Mouse (Mus musculus): ENCODE measurements around the gene Vmn1r35. TPM values are rescaled to one million over a fixed set of nuclear protein-coding genes. Genes with fewer than 3 reads are reported as not detected.
"Not testable (repeated sequence)": the region's sequence is repeated elsewhere in the genome, so short reads cannot be mapped to it uniquely, and the experiment has no call there.

Vmn1r35 gene
- total RNA-seq (2022) = not detected

DNA sequence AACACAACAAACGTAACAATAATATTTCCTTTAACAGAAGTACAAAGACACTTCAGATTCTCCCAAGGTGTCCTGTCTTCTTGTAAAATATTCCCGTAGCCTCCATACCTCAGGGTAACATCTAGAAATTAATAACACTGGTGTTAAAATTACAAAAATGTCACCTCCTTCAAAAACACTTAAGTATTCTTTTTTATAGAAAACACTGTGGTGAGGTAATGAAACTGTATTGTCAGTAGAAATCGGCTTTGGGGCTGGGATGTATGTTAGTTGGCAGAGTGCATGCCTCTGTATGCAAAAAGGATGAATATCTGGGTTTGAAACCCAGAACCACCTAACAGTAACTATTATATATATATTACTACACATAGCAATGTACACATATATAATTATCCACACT lies at the start of gene Vmn1r35:
TSS of gene Vmn1r35 (minus strand) at position 101 of the 400 bp plus-strand sequence.
- no peak for DNase-seq (ENCODE audit: low spot score in 2 of 2)

GRCm38 (mm10) chr6:66729082-66729481 lies 43.4 kb upstream of the Vmn1r35 start, which contains the start of gene Vmn1r37:
Vmn1r37 (plus strand) TSS chr6:66729382.
- not testable (repeated sequence) for DNase-seq (ENCODE audit: low spot score in 2 of 2)

- DNase-seq (ENCODE audit: low spot score in 2 of 2) = not testable (repeated sequence)
These were observed 33.4 kb upstream of the Vmn1r35 start, which contains the start of gene Vmn1r36 for GRCm38 (mm10) chr6:66719068-66719467. Vmn1r36 (minus strand) TSS chr6:66719168.

DNA sequence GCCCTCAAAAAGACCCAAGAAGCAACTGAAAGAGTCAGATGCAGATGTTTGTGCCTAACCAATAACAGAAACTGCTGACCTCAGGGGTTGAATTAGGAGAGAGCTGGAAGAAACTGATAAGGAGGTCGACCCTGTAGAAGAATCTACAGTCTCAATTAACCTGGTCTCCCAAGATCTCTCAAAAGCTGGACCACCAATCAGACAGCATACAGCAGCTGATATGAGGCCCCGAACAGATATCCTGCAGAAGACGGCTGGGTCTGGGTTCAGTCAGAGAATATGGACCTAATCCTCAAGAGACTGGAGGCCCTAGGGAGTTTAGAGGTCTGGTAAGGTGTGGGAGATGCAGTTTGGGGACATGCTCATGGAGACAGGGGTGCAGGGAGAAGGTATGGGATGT lies 28.1 kb upstream of the Vmn1r35 start:
- DNase-seq (ENCODE audit: low spot score in 2 of 2) = no peak

DNA sequence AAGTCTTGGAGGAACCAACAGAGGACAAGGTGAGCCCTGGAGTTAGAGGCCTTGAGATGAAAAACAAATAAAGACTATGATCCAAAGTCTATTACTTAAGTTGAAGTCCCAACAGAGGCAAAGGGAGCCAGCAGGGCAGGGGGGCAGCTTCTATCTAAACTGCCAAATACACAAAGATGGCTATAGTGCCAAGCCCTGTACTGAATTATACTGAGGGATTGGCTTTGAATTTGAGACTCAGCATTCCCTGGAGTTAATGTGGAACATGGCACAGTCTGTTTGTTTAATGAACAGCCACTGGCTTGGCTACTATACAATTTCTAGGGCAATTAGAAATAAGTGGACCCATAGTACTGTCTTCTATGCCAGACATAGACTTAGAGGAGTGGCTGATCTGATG lies 23.2 kb upstream of the Vmn1r35 start:
- no peak for DNase-seq (ENCODE audit: low spot score in 2 of 2)

GRCm38 (mm10) chr6:66643779-66644178 lies 41.9 kb downstream of the Vmn1r35 start, which contains the start of gene Vmn1r34:
Vmn1r34 (minus strand) TSS chr6:66643879.
- DNase-seq (ENCODE audit: low spot score in 2 of 2) = no peak

Other genes starting within 250 kb of the Vmn1r35 start
- 1 to 10 TPM in 3 of 4 experiments, under 1 TPM in 1; 0.65 to 1.8 (median 1.4) TPM for gene Mad2l1, start 150.5 kb downstream of the Vmn1r35 start, total RNA-seq (2022)
- gene Vmn1r32, start 125.8 kb downstream of the Vmn1r35 start, total RNA-seq (2022) = not detected
- gene Vmn1r33, start 67.6 kb downstream of the Vmn1r35 start, total RNA-seq (2022) = not detected
- not detected for gene Vmn1r34, start 42.0 kb downstream of the Vmn1r35 start, total RNA-seq (2022)
- gene Vmn1r36, start 33.3 kb upstream of the Vmn1r35 start, total RNA-seq (2022) = not detected
- gene Vmn1r37, start 43.5 kb upstream of the Vmn1r35 start, total RNA-seq (2022) = not detected
- not detected for gene Vmn1r38, start 96.7 kb upstream of the Vmn1r35 start, total RNA-seq (2022)
- not detected for gene Vmn1r39, start 124.7 kb upstream of the Vmn1r35 start, total RNA-seq (2022)
- gene Gng12, start 210.5 kb upstream of the Vmn1r35 start, total RNA-seq (2022) = 10 to 100 TPM; 24.1 to 33.9 (median 29.3) TPM